Mouse (Mus musculus): ENCODE measurements at regions not wholly inside any gene's neighbourhood (a gene's known extent, or its start where the extent isn't known, plus 50 kb on each side); places are given as distances from the start of the nearest gene placed in this dataset.

DNA sequence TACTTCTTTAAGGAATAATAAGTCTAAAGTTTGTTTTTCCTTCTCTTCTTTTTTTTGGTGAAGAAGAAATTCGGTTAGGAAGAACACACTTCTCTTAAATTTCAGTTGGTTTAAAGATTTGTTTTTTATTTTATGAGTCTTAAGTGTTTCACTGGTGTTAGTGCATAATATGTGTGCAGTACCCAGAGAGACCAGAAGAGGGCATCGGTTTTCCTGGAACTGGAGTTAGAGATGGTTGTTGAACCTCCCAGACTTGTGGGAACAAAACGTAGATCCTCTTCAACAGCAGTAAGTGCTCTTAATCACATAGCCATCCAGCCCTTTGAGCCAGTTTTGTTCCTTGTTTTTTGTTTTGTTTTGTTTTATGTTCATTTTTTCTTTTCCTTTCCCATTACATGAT lies 101.5 kb upstream of the Nebl start:
- TF ChIP-seq POLR2A (IDR thresholded peaks at IDR 0.05; ENCODE audit: insufficient read depth, low read depth, low read length) (no peak), CTCF (IDR thresholded peaks at IDR 0.05) (peak; percentile 36), EP300 (IDR thresholded peaks at IDR 0.05; ENCODE audit: insufficient read depth, low read depth, low read length) (no peak)
